Mouse (Mus musculus) heart, embryonic 15.5 days (tissue): ENCODE results near the gene Mchr1. TPM values are rescaled to one million over a fixed set of nuclear protein-coding genes. Genes with fewer than 3 reads are reported as not detected.
A peak's percentile ranks its signal among the peaks of the same experiment; 100 is the strongest.

Experiments used
- ATAC-seq: fragments of 200-750 bp; cut with Nextera tagmentation; replicated peaks from 2 replicates; pipeline ENCODE4 v1.8.0; 2017; ENCODE audit warnings: low read depth, moderate TSS enrichment; ENCODE audit not compliant: insufficient number of reproducible peaks, insufficient read depth, low FRiP score
- H3K27ac ChIP-seq: fragments of 300-500 bp; sonication (generic); 2 replicates; pipeline ENCODE4 v1.5.1; 2015; ENCODE audit warnings: mild to moderate bottlenecking, inconsistent platforms
- H3K27me3 ChIP-seq: fragments of 300-500 bp; sonication (generic); 2 replicates; pipeline ENCODE4 v1.6.1; 2015; ENCODE audit warnings: inconsistent platforms
- H3K36me3 ChIP-seq: fragments of 300-500 bp; sonication (generic); 2 replicates; pipeline ENCODE4 v1.6.1; 2015; ENCODE audit warnings: mild to moderate bottlenecking, inconsistent platforms
- H3K4me1 ChIP-seq: fragments of 300-500 bp; sonication (generic); replicated peaks from 2 replicates; pipeline ENCODE4 v1.6.1; 2015; ENCODE audit warnings: inconsistent platforms
- H3K4me2 ChIP-seq: fragments of 300-500 bp; sonication (generic); 2 replicates; pipeline ENCODE4 v1.6.1; 2015; ENCODE audit warnings: inconsistent platforms, mild to moderate bottlenecking, moderate library complexity
- H3K4me3 ChIP-seq: fragments of 300-500 bp; sonication (generic); 2 replicates; pipeline ENCODE4 v1.5.1; 2015; ENCODE audit warnings: mild to moderate bottlenecking, inconsistent platforms
- H3K9ac ChIP-seq: fragments of 300-500 bp; sonication (generic); 2 replicates; pipeline ENCODE4 v1.6.1; 2015; ENCODE audit warnings: mild to moderate bottlenecking, inconsistent platforms
- H3K9me3 ChIP-seq: fragments of 300-500 bp; sonication (generic); replicated peaks from 2 replicates; pipeline ENCODE4 v1.6.1; 2016; ENCODE audit warnings: inconsistent platforms
- WGBS: fragments of 180-500 bp; shearing (Covaris S2); methylation state at CpG from one replicate; pipeline ENCODE4 v1.1.7; 2015; ENCODE audit warnings: mixed read lengths; 5-methylcytosine and 5-hydroxymethylcytosine counted together
- polyA plus RNA-seq: library from polyadenylated mRNA; unstranded; fragments of >200 nt; fragmentation: Nextera tagmentation; extraction: Ambion mirVana; gene quantifications from 2 replicates; pipeline ENCODE4 v1.2.1, GENCODE M21; 2015

Mchr1 gene
- polyA plus RNA-seq, 1 experiment from 2014 or later = 0.13 TPM

DNA sequence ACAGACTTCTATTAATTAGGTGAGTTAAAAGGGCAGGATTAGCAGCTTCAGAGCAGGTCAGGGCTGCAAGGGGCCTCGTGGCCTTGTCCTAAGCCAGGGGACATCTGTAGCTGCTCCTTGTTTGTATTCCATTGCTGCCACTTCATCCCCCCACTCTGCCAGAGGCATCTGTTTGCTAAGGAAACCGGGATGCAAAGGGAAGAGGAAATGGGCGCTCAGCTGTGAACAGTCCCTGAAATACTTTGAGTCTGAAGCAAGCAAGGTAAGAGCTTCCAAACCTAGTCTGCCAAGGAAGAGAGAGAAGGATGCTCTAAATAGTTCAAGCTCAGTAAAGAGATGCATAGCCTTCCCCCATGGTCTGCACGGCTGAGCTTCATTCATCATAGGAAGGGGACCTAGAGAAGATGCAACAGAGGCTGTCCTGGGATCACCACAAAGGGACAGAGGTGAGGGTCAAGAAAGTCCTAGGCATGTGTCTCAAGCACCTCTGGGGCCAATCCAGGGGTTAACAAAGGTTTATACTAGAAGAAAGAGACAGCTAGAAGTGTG, 17.4 kb downstream of the Mchr1 start:
- Histone ChIP-seq H3K27ac (no peak overlapping the region), H3K4me2 (no peak overlapping the region), H3K4me1 (peaks cover 6% of the 10 kb centered on the region), H3K27me3 (no peaks in the 10 kb centered on the region; the same call in 1 of the 2 replicates), H3K9ac (no peak overlapping the region), H3K9me3 (no peaks in the 10 kb centered on the region), H3K36me3 (no peaks in the 10 kb centered on the region), H3K4me3 (no peak overlapping the region)
- no peak for ATAC-seq
- 60% methylated on average over 4 of the region's 4 CpGs for WGBS

DNA sequence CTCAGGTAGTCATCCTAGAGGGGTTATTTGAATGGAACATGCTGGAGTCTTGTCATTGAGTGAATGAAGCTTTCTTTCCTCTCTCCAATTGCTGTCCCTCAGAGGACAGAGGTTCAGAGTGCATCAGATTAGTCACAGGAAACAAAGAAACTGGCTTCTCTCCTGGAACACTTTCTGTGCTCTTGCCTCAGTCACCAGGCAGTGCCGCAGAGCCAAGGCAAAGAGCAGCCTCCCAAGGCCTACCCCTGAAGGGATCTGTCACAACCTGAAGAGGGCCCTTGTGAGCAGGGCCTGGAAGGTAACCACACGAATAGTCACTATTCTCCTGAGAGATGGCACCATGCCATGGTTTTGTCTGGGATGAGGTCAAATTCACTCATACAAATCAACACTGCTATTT, 18.3 kb downstream of the Mchr1 start:
- ATAC-seq = no peak
- H3K27ac ChIP-seq = no peak overlapping the region
- no peak overlapping the region for H3K9ac ChIP-seq
- H3K27me3 ChIP-seq = no peaks in the 10 kb centered on the region; the same call in 1 of the 2 replicates
- no peaks in the 10 kb centered on the region for H3K9me3 ChIP-seq
- no peaks in the 10 kb centered on the region for H3K4me1 ChIP-seq
- no peaks in the 10 kb centered on the region for H3K36me3 ChIP-seq
- WGBS = 70% methylated on average over 2 of the region's 2 CpGs
- no peak overlapping the region for H3K4me2 ChIP-seq
- H3K4me3 ChIP-seq = no peak overlapping the region

DNA sequence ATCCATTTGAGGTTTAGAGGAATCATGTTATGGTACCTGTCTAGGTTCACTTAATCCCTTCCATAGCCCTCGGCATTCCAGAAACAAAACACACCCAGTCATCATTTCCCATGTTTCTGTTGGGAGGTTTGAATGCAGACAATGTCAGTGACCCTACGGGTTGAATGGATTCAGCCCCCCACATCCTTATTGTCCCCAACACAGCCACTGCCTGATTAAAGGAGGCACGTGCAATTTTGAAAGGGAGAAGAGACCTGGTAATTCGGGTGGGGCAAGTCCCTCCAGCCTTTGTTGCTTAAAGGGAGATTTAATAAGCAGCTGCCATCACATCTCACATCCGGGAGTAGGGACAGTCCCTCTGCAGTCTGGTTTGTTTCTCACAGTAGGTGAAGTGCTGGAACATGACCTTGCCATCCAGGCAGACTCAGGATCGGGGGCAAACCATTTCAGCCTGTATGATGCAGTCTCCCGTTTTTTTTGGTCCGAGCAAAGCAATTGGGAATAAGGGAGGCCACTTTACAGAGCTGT, 18.9 kb downstream of the Mchr1 start:
- H3K27ac ChIP-seq = no peak overlapping the region
- WGBS = 57% methylated on average over 8 of the region's 8 CpGs
- no peaks in the 10 kb centered on the region for H3K4me1 ChIP-seq
- no peak overlapping the region for H3K4me2 ChIP-seq
- no peaks in the 10 kb centered on the region; the same call in 1 of the 2 replicates for H3K27me3 ChIP-seq
- no peak overlapping the region for H3K4me3 ChIP-seq
- H3K36me3 ChIP-seq = no peaks in the 10 kb centered on the region
- H3K9me3 ChIP-seq = no peaks in the 10 kb centered on the region
- H3K9ac ChIP-seq = no peak overlapping the region
- ATAC-seq = no peak

DNA sequence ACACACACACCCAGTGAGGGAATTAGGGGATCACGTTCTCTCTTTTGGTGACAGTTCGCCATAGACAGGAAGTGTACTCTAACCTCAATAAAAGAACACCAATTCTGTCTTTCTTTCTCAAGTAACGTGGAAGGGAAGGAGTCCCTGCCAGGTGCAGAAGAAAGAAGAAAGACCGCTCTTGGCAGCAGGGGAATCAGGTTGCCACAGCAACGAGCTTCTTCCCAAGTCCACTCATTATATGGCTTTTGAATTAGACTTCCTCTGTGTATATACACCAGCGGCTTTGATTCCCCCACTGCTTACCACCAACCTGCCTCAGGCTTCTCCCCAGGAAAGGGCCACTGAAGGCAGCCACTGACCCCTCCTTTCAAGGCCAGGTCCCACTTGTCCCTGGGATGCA, 19.8 kb downstream of the Mchr1 start:
- Histone ChIP-seq H3K9me3 (no peaks in the 10 kb centered on the region), H3K4me3 (no peak overlapping the region), H3K4me1 (no peaks in the 10 kb centered on the region), H3K27me3 (no peaks in the 10 kb centered on the region; the same call in 1 of the 2 replicates), H3K9ac (no peak overlapping the region), H3K27ac (no peak overlapping the region), H3K36me3 (no peaks in the 10 kb centered on the region), H3K4me2 (no peak overlapping the region)
- ATAC-seq = no peak
- WGBS = 68% methylated on average over 6 of the region's 6 CpGs

DNA sequence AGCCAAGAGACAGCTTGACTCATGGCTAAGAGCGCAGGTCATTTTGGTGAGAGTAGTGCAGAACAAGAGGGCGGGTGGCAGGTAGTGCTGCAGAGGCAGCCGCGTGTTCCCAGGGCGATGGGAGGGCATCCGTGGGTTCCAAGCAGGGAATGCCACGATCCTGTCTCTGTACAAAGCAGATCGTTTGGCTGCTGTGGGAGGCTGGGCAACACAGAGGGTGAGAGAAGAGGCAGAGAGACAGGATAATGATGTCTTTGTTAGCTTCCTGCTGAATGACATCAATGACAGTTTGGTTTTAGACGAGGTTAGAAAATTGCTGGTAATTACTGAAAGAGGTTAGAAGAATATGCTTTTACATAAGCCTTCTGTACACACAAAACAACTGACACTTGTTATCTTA, 23.0 kb downstream of the Mchr1 start:
- no peaks in the 10 kb centered on the region for H3K36me3 ChIP-seq
- no peaks in the 10 kb centered on the region for H3K9me3 ChIP-seq
- H3K4me1 ChIP-seq = no peaks in the 10 kb centered on the region
- no peak overlapping the region for H3K4me3 ChIP-seq
- H3K27ac ChIP-seq = no peak overlapping the region
- ATAC-seq = no peak
- WGBS = 62% methylated on average over 9 of the region's 9 CpGs
- H3K27me3 ChIP-seq = no peaks in the 10 kb centered on the region; the same call in 1 of the 2 replicates
- no peak overlapping the region for H3K9ac ChIP-seq
- H3K4me2 ChIP-seq = no peak overlapping the region

GRCm38 (mm10) chr15:81259304-81259703, 24.0 kb downstream of the Mchr1 start:
- ATAC-seq = no peak
- H3K4me2 ChIP-seq = no peak overlapping the region
- WGBS = 88% methylated on average over 5 of the region's 5 CpGs
- no peaks in the 10 kb centered on the region for H3K9me3 ChIP-seq
- H3K4me1 ChIP-seq = peaks cover 3% of the 10 kb centered on the region
- H3K4me3 ChIP-seq = no peak overlapping the region
- H3K27me3 ChIP-seq = no peaks in the 10 kb centered on the region; the same call in 1 of the 2 replicates
- H3K27ac ChIP-seq = no peak overlapping the region
- no peak overlapping the region for H3K9ac ChIP-seq
- no peaks in the 10 kb centered on the region for H3K36me3 ChIP-seq

- H3K9me3 ChIP-seq = no peaks in the 10 kb centered on the region
- H3K27me3 ChIP-seq = no peaks in the 10 kb centered on the region; the same call in 1 of the 2 replicates
- H3K36me3 ChIP-seq = no peaks in the 10 kb centered on the region
- no peak overlapping the region for H3K4me3 ChIP-seq
- no peak overlapping the region for H3K4me2 ChIP-seq
- WGBS = 81% methylated on average over 9 of the region's 9 CpGs
- no peak overlapping the region for H3K27ac ChIP-seq
- no peak overlapping the region for H3K9ac ChIP-seq
- no peak for ATAC-seq
- peaks cover 9% of the 10 kb centered on the region for H3K4me1 ChIP-seq
Measured at GRCm38 (mm10) chr15:81260208-81260607, 24.9 kb downstream of the Mchr1 start.

GRCm38 (mm10) chr15:81264392-81265095, 29.2 kb downstream of the Mchr1 start:
- peak overlapping the region; percentile 17; the same call in 1 of the 2 replicates for H3K4me2 ChIP-seq
- no peak overlapping the region for H3K9ac ChIP-seq
- H3K27ac ChIP-seq = no peak overlapping the region
- 25% methylated on average over 16 of the region's 16 CpGs for WGBS
- H3K9me3 ChIP-seq = no peaks in the 10 kb centered on the region
- H3K27me3 ChIP-seq = no peaks in the 10 kb centered on the region
- H3K4me3 ChIP-seq = no peak overlapping the region
- no peaks in the 10 kb centered on the region for H3K36me3 ChIP-seq
- ATAC-seq = no peak
- peaks cover 9% of the 10 kb centered on the region for H3K4me1 ChIP-seq

GRCm38 (mm10) chr15:81267416-81267815, 32.1 kb downstream of the Mchr1 start:
- Histone ChIP-seq H3K4me3 (no peak overlapping the region), H3K9ac (no peak overlapping the region), H3K27ac (no peak overlapping the region), H3K4me2 (no peak overlapping the region), H3K27me3 (no peaks in the 10 kb centered on the region), H3K36me3 (no peaks in the 10 kb centered on the region), H3K9me3 (no peaks in the 10 kb centered on the region), H3K4me1 (peaks cover 14% of the 10 kb centered on the region)
- no peak for ATAC-seq
- 67% methylated on average over 2 of the region's 2 CpGs for WGBS

GRCm38 (mm10) chr15:81272305-81273053, 37.2 kb downstream of the Mchr1 start:
- 21% methylated on average over 13 of the region's 13 CpGs for WGBS
- Histone ChIP-seq H3K4me2 (0 out of 2 replicates have a peak overlapping the region, but pooled peaks have one; percentile 16), H3K27me3 (0 out of 2 replicates have a peak, but pooled peaks cover under 1% of the 10 kb centered on the region), H3K4me3 (no peak overlapping the region), H3K9ac (no peak overlapping the region), H3K27ac (no peak overlapping the region), H3K36me3 (no peaks in the 10 kb centered on the region), H3K4me1 (peaks cover 11% of the 10 kb centered on the region), H3K9me3 (no peaks in the 10 kb centered on the region)
- no peak for ATAC-seq

- H3K9me3 ChIP-seq = no peaks in the 10 kb centered on the region
- no peak overlapping the region for H3K4me2 ChIP-seq
- H3K36me3 ChIP-seq = no peaks in the 10 kb centered on the region
- 0 out of 2 replicates have a peak, but pooled peaks cover 5% of the 10 kb centered on the region for H3K27me3 ChIP-seq
- WGBS = 43% methylated on average over 2 of the region's 2 CpGs
- H3K4me3 ChIP-seq = no peak overlapping the region
- peaks cover 11% of the 10 kb centered on the region for H3K4me1 ChIP-seq
- no peak overlapping the region for H3K9ac ChIP-seq
- H3K27ac ChIP-seq = no peak overlapping the region
- no peak for ATAC-seq
Measured at GRCm38 (mm10) chr15:81273361-81273760, 38.1 kb downstream of the Mchr1 start.
